Mouse (Mus musculus) left cerebral cortex, postnatal 25 days (tissue): ENCODE results near the gene Dsn1. TPM values are rescaled to one million over a fixed set of nuclear protein-coding genes. Genes with fewer than 3 reads are reported as not detected.

Experiments used
- DNase-seq, 2 experiments: peaks; one replicate each; pipeline ENCODE4 v3.0.0; 2022; ENCODE audit warnings: low spot score in 2 of 2, mixed read lengths in 1 of 2
- intact Hi-C: fragments of 180-260 bp; cut with DNase I; formaldehyde crosslinking; loops from one replicate; pipeline ENCODE4 v1.15.1; 2025
- total RNA-seq, 2 experiments: library from RNA; stranded (reverse); gene quantifications; 2 replicates each; pipeline ENCODE4 v1.2.3; 2021

Dsn1 gene
- total RNA-seq, 2 experiments from 2014 or later = 4.7 TPM

DNA sequence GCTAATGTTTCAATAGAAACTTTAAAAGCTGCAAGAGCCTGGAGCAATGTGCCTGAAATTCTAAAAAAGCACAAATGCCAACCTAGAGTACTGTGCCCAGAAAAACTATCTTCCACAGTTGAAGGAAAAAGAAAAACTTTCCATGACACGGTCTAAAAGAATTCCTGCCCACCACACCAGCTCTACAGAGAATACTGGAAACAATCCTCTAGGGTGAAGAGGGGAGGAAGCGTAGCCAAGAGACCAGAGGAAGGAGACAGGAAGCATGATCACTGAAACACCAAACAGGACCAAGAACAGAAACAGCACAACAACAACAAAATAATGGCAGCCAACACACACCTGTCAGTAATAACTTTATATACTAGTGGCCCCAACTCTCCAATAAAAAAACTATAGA lies 26.9 kb downstream of the Dsn1 start:
- intact Hi-C loops = no loop called here
- DNase-seq = no peak

DNA sequence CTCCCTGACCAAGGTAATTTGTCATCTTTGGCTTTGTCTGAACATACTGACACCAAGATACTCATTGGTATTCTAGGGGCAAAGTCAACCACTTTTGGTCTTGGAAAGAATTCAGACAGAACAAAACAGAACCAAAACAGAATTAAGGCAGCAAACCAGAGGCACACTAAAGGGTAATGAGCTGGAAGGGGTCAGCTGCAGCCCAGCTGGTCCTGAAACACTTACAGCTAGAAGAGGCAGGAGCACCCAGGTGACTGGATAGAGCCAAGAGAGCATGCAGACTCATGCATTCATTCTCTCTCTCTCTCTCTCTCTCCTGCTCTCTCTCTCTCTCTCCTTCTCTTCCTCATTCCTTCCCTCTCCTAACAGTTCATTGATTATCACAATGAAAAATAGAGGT lies 30.2 kb downstream of the Dsn1 start:
- intact Hi-C loops = no loop called here
- DNase-seq = no peak

DNA sequence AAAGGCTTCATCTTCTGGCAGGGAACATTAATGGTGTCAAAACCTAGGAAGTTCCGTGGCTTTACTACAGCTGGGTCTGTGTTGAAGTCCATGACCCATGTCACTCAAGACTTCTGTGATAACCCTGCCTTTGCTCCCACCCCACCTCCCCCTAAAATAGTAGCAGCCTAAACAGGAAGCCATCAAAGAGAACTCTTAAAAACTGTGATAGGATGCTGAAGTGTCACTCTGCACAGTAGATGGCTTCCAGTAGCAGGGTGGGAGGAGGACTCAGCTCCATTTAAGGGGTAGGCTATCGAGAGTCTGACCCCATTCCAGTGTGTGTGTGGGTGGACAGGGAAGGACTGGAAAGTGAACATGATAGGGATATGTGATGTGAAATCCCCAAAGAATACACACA lies 32.0 kb downstream of the Dsn1 start:
- intact Hi-C loops = no loop called here
- no peak for DNase-seq

- DNase-seq = peak; percentile 54 to 96
- intact Hi-C loops = loop anchor here (1.0 to 2.0 kb wide), 2 partner anchors 31 to 36 kb away; no protein-coding TSS in a partner anchor
Observed at GRCm38 (mm10) chr2:156973316-156974100, 33.4 kb downstream of the Dsn1 start.

DNA sequence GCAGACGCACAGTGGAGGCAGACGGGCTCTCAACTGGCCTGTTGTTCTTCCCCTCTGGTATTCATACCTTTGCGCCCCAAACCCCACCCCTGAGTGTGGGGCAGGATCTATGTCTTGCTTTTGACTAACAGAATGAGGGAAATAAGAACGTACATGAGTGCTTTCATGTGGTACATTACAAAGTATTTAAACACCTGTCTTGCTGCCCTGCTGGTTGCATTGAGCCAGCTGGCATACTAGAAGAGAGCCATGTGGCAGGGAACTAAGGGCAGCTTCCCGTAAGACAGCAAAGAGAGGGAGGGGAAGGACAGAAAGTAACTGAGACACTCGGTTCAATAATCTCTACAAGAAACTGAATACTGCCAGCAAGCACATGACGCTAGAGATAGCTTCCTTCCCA lies 36.7 kb downstream of the Dsn1 start:
- intact Hi-C loops = no loop called here
- no peak for DNase-seq

GRCm38 (mm10) chr2:156968501-156968900 lies 38.5 kb downstream of the Dsn1 start:
- DNase-seq = no peak
- intact Hi-C loops = no loop called here

- DNase-seq = no peak
Observed at GRCm38 (mm10) chr2:156967388-156967787, 39.6 kb downstream of the Dsn1 start.

DNA sequence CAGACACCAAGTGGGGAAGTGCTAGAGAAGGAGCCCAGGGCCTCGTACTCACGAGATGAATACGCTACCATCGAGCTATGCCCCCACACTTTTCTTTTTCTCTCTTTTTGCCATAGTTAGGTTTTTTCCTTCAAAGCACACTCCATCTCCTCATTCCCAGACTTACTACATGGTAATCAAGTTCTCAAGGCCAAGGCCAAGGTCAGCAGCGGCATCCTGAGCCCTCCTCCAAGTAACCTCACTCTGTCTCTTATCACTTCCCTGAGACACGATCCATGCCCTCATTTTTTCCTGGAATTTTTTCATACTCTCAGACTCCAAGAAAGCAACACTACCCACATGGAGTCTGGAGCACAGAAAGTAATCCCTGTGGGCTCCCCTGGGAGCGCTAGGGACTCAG lies 43.1 kb downstream of the Dsn1 start:
- intact Hi-C loops = no loop called here
- no peak for DNase-seq

More at GRCm38 (mm10) chr2:156967388-156967787, 39.6 kb downstream of the Dsn1 start:
- intact Hi-C loops = no loop called here

- no peak for DNase-seq
- intact Hi-C loops = no loop called here
Observed at GRCm38 (mm10) chr2:156958496-156959252, 48.3 kb downstream of the Dsn1 start.

DNA sequence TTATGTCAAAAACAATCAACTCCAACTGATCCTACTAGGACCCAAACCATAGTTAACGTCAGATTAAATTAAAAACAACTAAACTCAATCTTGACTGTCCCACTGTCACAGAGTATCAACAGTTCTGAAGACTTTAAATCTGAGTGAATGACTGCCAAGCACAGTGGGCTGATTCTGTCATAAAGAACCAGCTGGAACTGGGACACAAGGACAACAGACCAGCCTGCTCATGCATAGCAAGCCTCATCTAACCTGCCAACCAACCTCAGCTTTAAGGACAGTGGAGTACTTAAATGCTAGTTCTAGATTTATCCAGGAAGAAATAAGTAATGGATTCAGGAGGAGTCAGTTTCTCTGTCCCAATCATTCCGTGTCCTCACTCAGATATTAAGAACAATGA lies 49.9 kb downstream of the Dsn1 start:
- intact Hi-C loops = no loop called here

DNA sequence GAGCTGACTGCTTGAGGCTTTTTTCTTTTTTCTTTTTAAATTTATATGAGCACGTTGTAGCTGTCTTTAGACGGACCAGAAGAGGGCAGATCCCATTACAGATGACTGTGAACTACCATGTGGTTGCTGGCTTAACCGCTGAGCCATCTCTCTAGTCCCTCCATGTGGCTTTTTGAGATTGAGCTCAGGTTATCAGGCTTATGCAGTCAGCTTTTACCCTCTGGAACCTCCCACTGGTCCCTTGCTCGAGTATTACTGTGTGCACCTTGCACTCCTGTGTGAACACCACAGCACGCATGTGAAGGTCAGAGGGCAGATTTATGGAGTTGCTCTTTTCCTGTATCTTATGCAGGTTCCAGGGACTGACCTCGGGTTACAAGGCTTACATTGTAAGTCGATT lies 50.6 kb downstream of the Dsn1 start:
- DNase-seq = no peak
- intact Hi-C loops = no loop called here

More for the DNA sequence above, 49.9 kb downstream of the Dsn1 start:
- DNase-seq = peak in 1 of 2 experiments; percentile 53

- peak in 1 of 2 experiments; percentile 86 for DNase-seq
- intact Hi-C loops = no loop called here
Observed at GRCm38 (mm10) chr2:156954463-156954862, 52.5 kb downstream of the Dsn1 start.

DNA sequence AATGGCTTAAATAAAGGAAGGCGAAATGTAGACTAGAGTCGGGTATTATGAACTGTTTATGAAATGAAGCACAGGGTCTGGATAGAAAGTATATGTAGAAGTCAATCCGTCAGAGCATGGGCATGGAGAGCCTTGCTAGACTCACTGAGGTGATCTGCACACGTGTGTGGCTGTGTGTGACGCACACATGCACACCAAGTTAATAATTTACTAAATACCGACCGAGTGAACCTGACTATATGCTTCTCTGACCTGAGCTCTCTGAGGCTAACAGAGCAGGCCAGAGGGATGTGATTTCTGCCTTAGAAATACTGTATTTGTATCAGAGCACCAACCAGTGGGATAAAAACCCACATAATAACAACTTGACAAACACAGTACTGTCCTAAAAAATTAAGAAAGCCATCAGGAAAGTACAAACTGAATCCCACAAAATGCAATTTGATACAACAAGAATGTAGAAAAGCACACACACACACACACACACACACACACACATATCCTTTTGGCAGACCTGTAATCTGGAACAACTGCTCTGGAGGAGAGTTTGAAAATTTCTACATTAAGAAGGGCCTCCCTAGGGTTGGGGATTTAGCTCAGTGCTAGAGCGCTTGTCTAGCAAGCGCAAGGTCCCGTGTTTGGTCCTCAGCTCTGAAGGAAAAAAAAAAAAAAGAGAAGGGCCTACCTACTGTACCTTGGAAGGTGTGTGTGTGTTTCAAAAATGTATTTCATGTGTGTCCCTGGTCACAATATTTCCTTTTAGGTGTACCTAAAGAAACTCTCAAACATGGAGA lies 55.5 kb downstream of the Dsn1 start:
- no peak for DNase-seq
- intact Hi-C loops = no loop called here

- intact Hi-C loops = no loop called here
- peak in 1 of 2 experiments; percentile 64 for DNase-seq
Observed at GRCm38 (mm10) chr2:156950816-156951215, 56.1 kb downstream of the Dsn1 start.

Other genes starting within 250 kb of the Dsn1 start
- gene Myl9, start 231.7 kb downstream of the Dsn1 start, total RNA-seq = 10 to 100 TPM; 14.7 to 16.1 TPM
- 1 to 10 TPM in 1 of 2 experiments, under 1 TPM in 1; 0.69 to 1.0 TPM for gene Tgif2, start 167.1 kb downstream of the Dsn1 start, total RNA-seq
- gene 4930518I15Rik, start 149.2 kb downstream of the Dsn1 start, total RNA-seq = 1 to 10 TPM; 1.5 to 2.1 TPM
- 100 to 1,000 TPM; 104 to 105 TPM for gene Rab5if, start 144.0 kb downstream of the Dsn1 start, total RNA-seq
- under 1 TPM; 0.39 to 0.55 TPM for gene Sla2, start 120.0 kb downstream of the Dsn1 start, total RNA-seq
- 100 to 1,000 TPM; 509 to 517 TPM for gene Ndrg3, start 15.1 kb downstream of the Dsn1 start, total RNA-seq
- gene Soga1, start 72.1 kb upstream of the Dsn1 start, total RNA-seq = 10 to 100 TPM; 19.8 to 24.6 TPM
- not detected for gene Tldc2, start 79.9 kb upstream of the Dsn1 start, total RNA-seq
- gene Samhd1, start 128.1 kb upstream of the Dsn1 start, total RNA-seq = 10 to 100 TPM; 11.6 to 12.4 TPM
- 1 to 10 TPM; 1.2 to 1.6 TPM for gene Rbl1, start 197.4 kb upstream of the Dsn1 start, total RNA-seq